Mouse (Mus musculus) brown adipose tissue, adult 24 weeks (tissue): Measurements from ENCODE around the gene Zfp423. TPM values are rescaled to one million over a fixed set of nuclear protein-coding genes. Genes with fewer than 3 reads are reported as not detected.

Experiments used
- H3K27ac ChIP-seq: fragments of 200-500 bp; replicated peaks from 2 replicates; pipeline ENCODE4 v1.5.1; 2012; ENCODE audit warnings: low read depth, mild to moderate bottlenecking, low read length
- H3K4me1 ChIP-seq: fragments of 200-500 bp; 2 replicates; pipeline ENCODE4 v1.6.1; 2012; ENCODE audit warnings: low read length, mixed read lengths; ENCODE audit not compliant: control insufficient read depth, insufficient read depth, insufficient read length
- H3K4me3 ChIP-seq: fragments of 200-500 bp; 2 replicates; pipeline ENCODE4 v1.5.1; 2012; ENCODE audit warnings: low read depth, mild to moderate bottlenecking, low read length, moderate library complexity; ENCODE audit not compliant: insufficient read depth
- polyA plus RNA-seq: library from polyadenylated mRNA; stranded (reverse); fragments of >200 nt; gene quantifications from 2 replicates; pipeline ENCODE4 v1.2.4, GENCODE M21; 2012; ENCODE audit not compliant: missing spikeins, insufficient read depth, insufficient read length

Zfp423 gene
- polyA plus RNA-seq, 1 experiment, result 14.0 TPM

DNA sequence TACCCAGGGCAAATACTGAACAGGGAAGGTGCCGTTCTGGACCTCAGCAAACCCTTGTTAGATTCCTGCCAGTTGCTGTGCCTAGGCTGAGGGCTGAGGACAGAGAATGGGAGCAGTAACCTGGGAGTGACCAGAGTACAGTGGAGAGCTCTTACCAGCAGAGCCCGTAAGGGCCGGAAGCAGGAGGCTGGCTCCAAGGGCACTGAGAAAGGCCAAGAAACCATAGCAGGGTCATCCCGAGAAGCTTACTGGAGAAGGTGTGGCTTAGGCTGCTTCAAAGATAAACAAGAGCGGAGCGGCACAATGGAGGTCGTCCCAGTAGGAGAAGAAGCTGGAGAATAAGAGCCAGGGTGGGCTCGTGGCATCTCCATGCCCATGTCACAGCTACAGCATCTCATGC is 65.1 kb downstream of the Zfp423 start:
- peaks cover 56% of the 10 kb centered on the region for H3K4me1 ChIP-seq
- no peak overlapping the region for H3K4me3 ChIP-seq
- no peak overlapping the region for H3K27ac ChIP-seq

DNA sequence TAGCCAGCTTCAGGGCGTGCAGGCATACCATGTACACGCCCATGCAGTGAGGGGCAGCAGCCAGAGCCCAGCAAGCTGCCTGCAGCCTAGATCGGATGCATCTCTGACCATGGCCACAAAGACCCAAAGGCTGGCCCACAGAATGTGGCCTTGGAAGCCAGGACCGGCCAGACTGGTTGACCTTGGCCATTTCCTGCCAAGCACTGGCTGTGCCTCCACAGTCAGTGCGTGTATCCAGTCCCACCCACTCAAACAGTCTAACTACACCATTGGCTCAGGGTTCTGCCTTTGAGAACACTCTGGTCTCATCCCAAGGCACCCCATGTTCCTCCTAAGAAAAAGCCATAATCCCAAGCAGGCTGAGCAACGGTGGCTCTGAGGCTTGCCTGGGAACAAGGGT is 65.8 kb downstream of the Zfp423 start:
- peaks cover 56% of the 10 kb centered on the region for H3K4me1 ChIP-seq
- no peak overlapping the region for H3K4me3 ChIP-seq
- H3K27ac ChIP-seq, result no peak overlapping the region

DNA sequence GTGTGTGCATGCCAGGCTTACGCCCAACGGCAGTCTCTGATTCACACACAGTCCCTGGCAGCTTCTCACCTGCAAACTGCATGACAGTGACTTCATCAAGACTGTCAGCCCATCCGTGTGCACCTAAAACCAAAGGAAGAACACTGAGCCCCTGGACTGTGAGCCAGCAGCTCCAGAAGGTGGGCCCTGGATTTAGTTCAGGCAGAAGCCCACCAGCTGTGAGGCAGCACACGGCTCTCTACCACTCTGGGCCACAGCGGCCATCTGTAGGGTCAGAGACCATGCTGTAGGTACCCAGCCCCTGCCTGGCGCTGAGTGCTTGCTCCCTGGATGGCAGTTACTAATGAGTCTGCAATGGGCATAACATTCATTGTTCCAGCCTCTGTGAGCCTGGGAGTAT is 66.5 kb downstream of the Zfp423 start:
- Histone ChIP-seq H3K4me1 (peaks cover 56% of the 10 kb centered on the region), H3K4me3 (no peak overlapping the region), H3K27ac (no peak overlapping the region)

DNA sequence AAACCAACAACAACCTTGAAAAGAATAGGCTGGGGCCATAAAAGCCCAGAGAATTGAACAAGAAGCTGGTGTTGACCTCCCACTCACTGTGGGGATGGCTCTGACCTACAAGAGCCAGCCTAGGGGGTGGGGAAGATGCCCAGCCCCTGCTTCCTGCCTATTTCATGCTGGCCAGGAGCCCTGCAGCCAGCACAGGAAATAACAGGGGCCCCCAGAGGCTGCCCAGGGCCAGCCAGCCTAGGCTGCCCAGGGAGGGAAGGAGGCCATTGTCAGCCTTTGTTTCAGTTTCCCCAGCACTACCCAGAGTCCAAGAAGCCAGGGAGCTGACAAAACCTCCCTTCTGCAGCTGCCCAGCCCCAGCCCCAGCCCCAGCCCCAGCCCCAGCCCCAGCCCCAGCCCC is 67.5 kb downstream of the Zfp423 start:
- Histone ChIP-seq H3K27ac (no peak overlapping the region; the same call in 1 of the 2 replicates), H3K4me3 (no peak overlapping the region)

DNA sequence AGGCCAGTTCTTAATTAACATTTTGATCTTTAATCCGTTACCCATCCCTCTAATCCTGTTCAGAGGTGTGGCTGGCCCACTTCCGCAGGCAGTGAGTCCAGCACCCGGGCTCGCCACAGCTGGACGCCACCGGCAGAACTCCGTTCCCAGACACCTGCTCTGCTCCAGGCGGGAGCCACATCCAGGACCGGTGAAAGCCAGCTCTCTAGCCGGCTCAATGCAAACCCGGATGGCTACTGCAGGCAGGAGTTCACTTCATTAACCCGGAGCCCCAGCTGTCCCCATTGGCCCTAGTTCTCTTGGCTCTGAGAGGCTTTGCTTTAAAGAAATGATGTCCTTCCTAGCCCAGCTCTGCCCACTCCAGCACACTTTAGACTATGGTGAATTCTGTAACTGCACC is 71.4 kb downstream of the Zfp423 start:
- no peak overlapping the region for H3K27ac ChIP-seq
- peaks cover 29% of the 10 kb centered on the region for H3K4me1 ChIP-seq
- no peak overlapping the region for H3K4me3 ChIP-seq

More for the DNA sequence above, 67.5 kb downstream of the Zfp423 start:
- H3K4me1 ChIP-seq, result peaks cover 55% of the 10 kb centered on the region

DNA sequence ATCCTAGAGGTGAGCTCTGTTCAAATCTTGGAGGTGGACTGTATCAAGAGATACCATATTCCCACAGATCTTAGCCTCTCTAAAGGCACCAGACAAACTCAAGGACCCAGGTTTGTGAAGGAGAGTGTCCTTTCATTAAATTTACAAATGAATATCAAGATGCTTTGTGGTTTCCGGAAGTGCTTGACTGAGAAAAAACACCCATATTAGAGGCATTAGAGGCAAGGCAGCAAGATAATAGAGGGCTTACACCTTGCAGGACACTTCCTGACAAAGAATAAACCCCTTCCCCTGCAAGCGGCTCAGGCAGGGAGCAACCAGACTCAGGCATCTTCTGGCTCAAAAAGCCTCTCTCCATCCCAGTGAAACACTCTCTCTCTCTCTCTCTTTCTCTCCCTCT is 78.3 kb downstream of the Zfp423 start:
- Histone ChIP-seq H3K4me3 (no peak overlapping the region), H3K27ac (no peak overlapping the region), H3K4me1 (peaks cover 10% of the 10 kb centered on the region)

DNA sequence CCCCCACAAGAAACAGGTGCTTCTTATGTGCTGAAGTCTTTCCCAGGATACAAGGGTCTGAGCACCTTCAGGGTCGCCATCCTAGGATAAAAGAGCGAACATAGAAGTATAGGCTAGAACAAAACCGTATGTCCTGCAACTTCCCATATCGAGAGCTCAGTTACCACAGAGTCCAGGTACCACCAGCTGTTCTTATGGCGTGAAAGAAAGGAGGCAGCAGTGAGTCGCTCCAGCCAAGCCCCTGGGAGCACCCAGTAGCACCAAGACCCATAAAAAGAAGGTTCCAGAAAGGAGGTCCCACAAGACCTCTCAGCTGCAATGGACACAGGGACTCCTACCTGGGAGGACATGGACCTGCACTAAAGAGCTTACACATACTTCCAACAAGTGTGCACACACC is 83.5 kb downstream of the Zfp423 start:
- H3K4me3 ChIP-seq, result no peak overlapping the region
- H3K27ac ChIP-seq, result no peak overlapping the region
- 0 out of 2 replicates have a peak, but pooled peaks cover 4% of the 10 kb centered on the region for H3K4me1 ChIP-seq

DNA sequence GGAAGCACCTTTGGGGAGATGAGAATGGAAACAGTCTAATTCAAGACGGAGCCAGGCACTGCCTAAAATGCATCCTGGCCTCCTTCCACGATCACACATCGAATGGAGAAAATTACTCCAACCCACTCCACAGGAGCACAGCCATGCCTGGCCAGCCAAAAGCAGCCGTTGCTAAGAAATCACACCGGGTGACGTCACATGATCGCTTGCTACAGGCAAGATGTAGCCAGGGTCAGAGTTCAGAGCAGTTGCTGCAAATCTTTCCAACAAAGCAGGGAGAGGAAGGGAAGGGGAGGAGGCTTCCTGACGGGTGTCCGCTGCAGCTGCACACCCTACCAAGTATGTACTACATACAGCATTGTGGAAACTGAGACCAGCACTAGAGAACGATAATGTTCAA is 83.9 kb downstream of the Zfp423 start:
- 0 out of 2 replicates have a peak, but pooled peaks cover 4% of the 10 kb centered on the region for H3K4me1 ChIP-seq
- H3K4me3 ChIP-seq, result no peak overlapping the region
- no peak overlapping the region for H3K27ac ChIP-seq

DNA sequence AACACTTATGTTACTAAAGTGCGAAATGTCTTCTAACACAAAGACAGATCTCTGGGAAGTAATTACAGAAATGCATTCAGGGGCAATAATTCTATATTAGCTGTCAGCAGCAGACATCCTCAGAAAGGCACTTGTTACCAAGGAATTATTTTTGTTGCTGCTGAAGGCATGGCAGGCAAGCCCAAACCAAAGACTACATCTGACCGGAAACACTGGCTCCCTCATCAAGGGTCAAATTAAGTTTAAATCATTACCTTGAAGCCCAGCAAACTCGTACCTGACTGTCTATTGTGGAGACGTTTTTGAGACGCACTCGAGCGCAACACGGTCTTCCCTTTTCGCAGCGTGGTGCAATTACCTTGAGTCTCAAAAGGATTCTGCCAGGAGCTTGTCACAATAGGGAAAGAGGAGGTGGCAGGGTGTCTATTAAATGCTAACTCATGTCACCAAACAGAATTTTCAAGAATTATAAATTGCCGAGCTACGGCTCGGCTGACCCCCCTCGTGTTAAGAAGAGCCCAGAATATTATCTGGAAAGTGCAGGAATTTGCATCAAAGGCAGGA is 86.3 kb downstream of the Zfp423 start:
- Histone ChIP-seq H3K4me1 (0 out of 2 replicates have a peak, but pooled peaks cover 4% of the 10 kb centered on the region), H3K4me3 (no peak overlapping the region), H3K27ac (no peak overlapping the region)

DNA sequence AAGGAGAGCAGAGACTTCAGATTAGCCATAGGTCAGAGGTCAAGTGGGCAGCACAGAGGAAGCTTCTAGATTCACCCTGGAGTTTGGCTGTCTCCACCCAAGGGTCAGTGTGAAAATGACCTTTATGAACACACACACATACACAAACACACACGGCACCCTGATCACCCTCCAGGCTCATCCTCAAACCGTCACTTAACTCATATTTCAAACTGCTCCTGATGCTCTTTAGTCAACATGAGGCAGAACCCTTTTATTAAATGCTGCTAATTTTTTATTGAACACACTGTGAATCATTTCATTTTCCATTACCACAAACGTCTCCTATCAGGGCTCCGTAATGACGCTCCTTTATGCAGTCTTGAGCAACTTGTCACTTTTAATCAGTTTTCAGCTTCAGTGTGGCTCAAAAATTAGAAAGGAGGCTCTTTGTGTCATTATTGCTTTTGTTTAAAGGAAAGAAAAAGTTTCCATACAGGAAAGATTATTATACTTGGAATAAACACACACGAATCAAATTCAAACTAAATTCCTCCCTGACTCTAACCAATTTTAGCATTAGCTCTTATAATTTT is 87.0 kb downstream of the Zfp423 start:
- Histone ChIP-seq H3K4me3 (no peak overlapping the region), H3K27ac (no peak overlapping the region), H3K4me1 (0 out of 2 replicates have a peak, but pooled peaks cover 4% of the 10 kb centered on the region)

DNA sequence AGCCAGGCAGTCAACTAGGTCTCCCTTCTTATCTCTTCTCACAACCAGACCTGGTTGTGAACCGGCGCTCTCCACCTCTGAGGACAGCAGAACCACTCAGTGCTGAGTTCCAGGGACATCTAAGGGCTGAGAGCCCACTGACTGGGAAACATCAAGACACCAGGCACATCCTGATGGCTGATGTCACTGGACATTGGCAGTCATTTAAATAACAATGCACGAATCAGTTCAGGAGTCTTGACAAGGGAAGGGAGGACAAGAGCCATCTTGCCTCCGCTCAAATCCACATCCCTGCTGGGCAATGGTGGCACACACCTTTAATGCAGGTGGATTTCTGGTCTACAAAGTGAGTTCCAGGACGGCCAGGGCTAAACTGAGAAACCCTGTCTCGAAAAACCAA is 92.8 kb downstream of the Zfp423 start:
- Histone ChIP-seq H3K4me3 (no peak overlapping the region), H3K4me1 (peaks cover 10% of the 10 kb centered on the region), H3K27ac (no peak overlapping the region)

DNA sequence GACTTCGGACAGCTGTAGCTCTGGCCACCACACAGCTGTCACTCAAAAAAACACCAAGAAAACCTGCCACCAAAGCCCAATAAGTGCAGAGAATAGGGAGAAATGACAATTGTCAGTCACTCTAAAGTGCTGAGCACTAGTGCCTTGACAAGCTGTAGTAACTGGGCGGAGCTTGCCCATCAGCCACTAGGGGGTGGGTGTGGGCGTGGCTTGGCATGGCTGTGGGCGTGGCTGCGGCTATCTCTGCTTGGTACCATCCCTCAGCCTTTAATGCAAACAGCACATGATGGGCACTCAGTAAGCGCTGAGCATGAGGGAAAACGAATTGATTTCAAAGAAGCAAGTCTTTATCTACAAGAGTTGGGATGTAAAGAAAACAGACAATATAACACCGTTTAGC is 95.2 kb downstream of the Zfp423 start:
- Histone ChIP-seq H3K4me3 (no peak overlapping the region), H3K27ac (no peak overlapping the region), H3K4me1 (peaks cover 10% of the 10 kb centered on the region)

DNA sequence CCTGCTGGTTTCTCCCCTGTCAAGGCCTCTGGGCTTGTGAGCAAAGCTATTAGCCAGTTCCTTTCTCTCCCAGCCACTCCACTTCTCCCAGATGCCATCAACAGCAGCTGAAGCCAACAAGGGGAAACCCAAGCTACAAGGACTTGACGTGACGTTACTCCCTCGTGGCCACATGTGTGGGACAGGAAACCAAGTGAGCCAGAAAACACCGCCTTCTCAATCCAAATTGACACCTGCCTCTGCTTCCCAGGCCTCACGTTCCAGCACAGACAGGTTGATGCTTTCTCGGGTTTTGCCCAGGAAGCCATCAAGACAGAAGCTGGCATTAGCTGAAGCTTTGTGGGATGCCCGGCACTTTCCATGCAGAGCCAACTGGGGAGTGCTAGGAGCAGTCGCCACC is 96.3 kb downstream of the Zfp423 start:
- H3K4me1 ChIP-seq, result peaks cover 10% of the 10 kb centered on the region
- no peak overlapping the region for H3K27ac ChIP-seq
- no peak overlapping the region for H3K4me3 ChIP-seq

DNA sequence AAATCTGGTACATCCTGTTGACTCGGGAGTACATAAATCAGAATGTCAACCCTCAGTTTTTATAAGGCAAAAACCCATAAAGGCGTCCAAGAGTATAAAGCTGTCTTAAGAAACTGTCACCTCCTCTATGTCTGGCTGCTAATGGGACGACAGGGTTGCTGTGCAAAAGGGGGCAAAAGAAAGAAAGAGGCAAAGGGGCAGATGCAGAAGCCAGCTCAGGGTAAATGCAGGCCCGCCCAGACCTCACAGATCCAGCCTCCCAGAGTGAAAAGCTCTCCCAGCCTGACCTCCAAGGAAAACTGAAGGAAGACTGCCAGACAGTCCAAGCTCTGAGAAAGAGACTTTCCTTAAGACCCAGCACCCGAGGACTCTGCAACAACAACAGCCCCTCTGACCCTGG is 97.7 kb downstream of the Zfp423 start:
- H3K4me3 ChIP-seq, result no peak overlapping the region
- peaks cover 10% of the 10 kb centered on the region for H3K4me1 ChIP-seq
- no peak overlapping the region for H3K27ac ChIP-seq

DNA sequence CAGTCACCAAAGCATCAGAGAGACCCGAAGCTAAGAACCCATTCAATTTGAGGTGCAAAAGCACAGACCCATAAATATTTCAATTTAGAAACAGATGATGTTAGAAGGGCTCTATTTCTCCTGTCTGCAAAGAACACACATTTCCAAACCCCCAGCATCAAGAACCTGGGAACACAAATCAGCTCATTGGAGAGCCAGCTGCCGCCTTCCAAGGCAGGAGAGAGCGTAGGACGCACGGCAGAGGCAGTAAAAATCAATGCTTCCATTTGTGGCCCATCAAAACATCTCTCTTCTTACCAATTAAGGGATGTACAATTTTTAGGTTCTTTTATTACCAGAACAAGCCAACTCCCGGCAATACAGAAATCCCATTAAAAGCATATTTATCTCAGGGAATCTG is 98.5 kb downstream of the Zfp423 start:
- no peak overlapping the region for H3K27ac ChIP-seq
- H3K4me3 ChIP-seq, result no peak overlapping the region
- peaks cover 10% of the 10 kb centered on the region for H3K4me1 ChIP-seq

DNA sequence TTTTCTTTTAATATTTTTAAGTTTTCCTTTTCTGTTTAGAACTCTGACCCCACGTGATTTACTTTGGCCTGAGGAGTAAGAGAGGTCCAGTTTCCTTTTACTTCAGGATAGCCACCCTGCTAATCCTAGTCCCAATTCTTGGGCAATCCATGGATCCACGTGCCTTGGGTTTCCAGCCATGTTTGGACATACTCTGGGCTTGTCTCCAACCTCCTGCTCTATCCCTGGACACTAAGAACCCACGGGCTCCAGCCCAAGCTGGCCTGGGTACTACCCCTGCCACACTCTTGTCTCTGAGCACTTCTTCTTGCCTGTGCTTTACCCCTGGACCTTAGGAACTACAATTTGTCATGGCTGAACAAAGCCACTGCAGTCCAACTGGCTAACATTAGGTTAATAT is 107.5 kb downstream of the Zfp423 start:
- H3K4me1 ChIP-seq, result peaks cover 6% of the 10 kb centered on the region; the same call in 1 of the 2 replicates
- H3K27ac ChIP-seq, result no peak overlapping the region
- H3K4me3 ChIP-seq, result no peak overlapping the region
